Mouse (Mus musculus) WW6 (cell line): ENCODE measurements at regions not wholly inside any gene's neighbourhood (a gene's known extent, or its start where the extent isn't known, plus 50 kb on each side); places are given as distances from the start of the nearest gene placed in this dataset.
A peak's percentile ranks its signal among the peaks of the same experiment; 100 is the strongest.
"Not testable (repeated sequence)": the region's sequence is repeated elsewhere in the genome, so short reads cannot be mapped to it uniquely, and the experiment has no call there.

Source experiments
- DNase-seq: peaks from one replicate; pipeline ENCODE4 v3.0.0-alpha.2; 2013; ENCODE audit warnings: low read depth, low spot score

GRCm38 (mm10) chr6:7790040-7790439 is 54.6 kb upstream of the C1galt1 start:
- DNase-seq, result no peak

GRCm38 (mm10) chr6:7789071-7789470 is 55.6 kb upstream of the C1galt1 start:
- no peak for DNase-seq

DNA sequence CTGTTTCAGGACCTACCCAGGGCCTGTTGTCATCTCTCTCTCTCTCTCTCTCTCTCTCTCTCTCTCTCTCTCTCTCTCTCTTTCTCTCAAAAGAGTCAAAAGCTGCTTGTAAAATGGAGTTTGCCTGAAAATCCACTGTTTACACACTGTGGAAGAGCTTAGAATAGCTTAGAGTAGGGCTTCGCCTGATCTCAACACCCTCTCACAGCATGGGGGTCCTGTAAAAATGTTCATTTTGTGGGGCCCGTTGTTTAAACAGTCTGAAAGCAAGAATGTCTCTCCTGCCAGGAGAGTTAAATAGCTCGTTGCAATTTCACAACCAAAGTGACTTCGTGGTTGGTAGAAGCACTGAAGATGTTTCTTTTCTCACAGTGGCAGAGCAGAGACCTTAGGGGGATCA is 59.2 kb upstream of the C1galt1 start:
- no peak for DNase-seq

GRCm38 (mm10) chr6:7783059-7783458 is 61.6 kb upstream of the C1galt1 start:
- DNase-seq, result no peak

DNA sequence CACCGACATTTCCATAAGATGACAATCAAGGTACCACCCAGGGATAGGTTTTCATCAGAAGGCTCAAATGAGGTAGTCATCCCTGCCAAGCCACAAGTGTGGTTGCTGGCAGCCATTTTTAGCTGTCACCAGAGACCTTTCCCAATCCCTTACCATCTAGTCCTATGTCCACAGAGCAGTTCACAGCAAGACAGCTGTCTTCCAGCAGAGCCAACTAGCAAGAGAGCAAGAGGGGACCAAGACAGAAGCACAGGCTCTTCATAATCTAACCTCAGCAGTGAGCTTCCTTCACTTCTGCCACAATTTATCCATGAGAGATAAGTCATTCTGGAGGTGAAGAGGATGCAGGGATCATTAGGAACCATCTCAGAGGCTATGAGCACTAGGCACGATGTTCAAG is 64.7 kb upstream of the C1galt1 start:
- no peak for DNase-seq

GRCm38 (mm10) chr6:7778642-7779404 is 65.8 kb upstream of the C1galt1 start:
- DNase-seq, result no peak

- DNase-seq, result no peak
Observed at GRCm38 (mm10) chr6:7768421-7768820, 75.4 kb upstream of the Asns start.

- no peak for DNase-seq
Observed at GRCm38 (mm10) chr6:7767631-7768030, 74.6 kb upstream of the Asns start.

DNA sequence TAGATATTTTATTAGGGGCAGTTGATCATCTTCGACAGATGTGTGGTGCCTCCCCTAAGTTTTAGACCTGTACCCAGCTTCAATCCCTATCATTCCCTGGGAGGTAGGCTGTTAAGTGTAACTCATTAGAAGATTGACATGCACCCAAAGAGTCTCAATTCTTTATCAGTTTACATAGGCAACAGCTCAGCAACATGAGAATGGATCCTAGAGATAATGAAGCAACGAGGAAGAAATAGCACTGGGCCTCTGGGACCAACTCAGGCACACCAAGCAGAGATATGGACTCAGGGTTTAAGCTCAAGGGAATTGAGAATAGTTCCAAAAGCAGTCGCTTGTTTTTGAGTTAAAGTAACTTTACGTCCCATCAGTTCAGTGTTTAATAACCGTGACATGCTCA is 66.3 kb upstream of the Asns start:
- DNase-seq, result no peak

DNA sequence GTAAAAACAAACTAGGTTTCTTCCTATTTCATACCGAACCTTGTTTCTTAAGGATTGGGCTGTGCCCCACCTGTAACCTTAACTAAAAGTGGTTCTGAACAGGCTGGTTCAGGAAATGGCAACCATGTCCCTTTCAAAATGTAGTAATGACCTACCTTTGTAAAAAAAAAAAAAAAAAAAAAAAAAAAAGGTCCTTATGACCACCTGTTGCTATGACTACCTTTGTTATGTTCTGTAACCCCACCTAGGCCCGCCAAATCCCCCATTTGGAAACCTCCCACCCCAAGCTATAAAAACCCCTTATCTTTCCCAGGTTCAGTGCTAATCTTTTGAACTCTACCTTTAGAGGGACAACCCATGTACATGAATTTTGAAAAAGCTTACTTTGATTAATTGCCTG is 60.8 kb upstream of the Asns start:
- no peak for DNase-seq

DNA sequence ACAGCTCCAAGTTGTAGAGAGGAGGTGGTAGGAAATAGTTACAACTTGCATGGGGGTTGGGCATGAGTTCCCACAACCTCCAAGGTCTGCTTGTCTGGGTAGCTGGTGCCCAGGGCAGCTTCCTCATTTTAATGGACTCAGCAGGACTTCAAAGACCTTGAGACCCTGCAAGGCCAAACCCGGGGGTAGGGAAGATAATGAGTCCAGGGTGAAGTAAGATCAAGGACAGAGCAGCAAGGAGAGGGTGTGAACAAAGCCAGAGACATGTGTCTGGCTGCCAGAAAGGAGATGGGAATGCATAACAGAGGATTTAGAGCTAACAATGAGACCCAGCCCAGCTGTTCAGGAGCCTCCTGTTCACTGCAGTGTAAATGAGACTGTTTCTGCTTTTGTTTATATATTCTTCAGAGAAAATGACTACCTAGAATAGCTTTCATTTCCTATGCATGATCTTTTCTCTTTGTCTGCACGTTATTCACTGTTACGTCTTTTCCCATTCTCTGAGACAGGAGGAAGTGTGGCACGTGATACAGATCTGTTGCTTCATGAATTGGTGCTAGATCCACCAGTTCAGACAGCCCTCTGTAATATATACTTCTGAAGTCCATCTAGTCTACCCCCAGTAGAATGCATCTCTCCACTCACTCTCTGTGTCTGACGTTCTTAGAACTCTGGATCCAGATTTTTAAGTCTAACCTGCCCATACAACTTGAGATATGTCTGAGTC is 60.0 kb upstream of the Asns start:
- peak; percentile 14 for DNase-seq

DNA sequence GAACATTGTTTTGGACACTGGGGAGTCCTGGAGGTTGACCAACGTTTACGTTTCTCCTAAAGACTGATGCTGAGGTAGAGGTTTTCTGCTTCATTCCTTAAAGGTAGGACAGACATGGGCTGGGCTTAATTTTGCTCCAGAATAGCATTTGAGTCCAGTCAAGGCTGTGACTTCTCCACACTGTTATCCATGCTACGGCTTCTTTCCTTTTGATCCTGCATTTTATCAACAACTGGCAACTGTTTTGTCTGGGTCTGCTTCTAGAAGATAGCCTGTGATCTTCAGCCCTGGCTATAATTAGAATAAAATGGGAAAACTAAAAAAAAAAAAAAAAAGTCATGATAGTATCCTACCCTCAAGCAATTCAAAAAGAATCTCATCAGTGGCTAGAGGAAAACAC is 55.5 kb upstream of the Asns start:
- DNase-seq, result no peak

DNA sequence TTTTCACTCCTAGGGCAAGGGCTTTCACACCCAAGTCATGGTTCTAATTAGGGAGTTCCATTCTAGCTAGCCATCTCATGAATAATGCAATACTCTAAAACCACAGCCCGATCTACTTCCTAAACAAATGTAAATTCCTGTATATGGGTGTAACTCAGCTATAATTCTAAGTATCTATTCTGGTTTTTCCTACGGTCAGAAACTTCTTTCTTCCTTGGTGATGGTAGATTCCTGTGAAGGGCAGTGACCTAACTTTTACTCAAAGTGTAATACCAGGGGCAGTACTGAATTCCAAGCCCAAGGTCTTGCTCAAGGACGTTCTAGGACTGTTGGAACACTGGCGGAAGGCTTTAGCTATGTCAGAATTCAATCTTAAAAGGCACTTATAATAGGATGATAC is 51.2 kb upstream of the Asns start:
- not testable (repeated sequence) for DNase-seq
